Mouse (Mus musculus) central nervous system, embryonic 18 days (tissue): Measurements from ENCODE around the gene Ddt. TPM values are rescaled to one million over a fixed set of nuclear protein-coding genes. Genes with fewer than 3 reads are reported as not detected.

Source experiments
- polyA plus RNA-seq: library from polyadenylated mRNA; depleted of rRNA; stranded (reverse); fragments of >200 nt; gene quantifications from 2 replicates; pipeline ENCODE4 v1.2.3, GENCODE M21; 2012; rRNA removed

Gene Ddt
- 51.3 and 55.5 TPM in 2 replicates for polyA plus RNA-seq

DNA sequence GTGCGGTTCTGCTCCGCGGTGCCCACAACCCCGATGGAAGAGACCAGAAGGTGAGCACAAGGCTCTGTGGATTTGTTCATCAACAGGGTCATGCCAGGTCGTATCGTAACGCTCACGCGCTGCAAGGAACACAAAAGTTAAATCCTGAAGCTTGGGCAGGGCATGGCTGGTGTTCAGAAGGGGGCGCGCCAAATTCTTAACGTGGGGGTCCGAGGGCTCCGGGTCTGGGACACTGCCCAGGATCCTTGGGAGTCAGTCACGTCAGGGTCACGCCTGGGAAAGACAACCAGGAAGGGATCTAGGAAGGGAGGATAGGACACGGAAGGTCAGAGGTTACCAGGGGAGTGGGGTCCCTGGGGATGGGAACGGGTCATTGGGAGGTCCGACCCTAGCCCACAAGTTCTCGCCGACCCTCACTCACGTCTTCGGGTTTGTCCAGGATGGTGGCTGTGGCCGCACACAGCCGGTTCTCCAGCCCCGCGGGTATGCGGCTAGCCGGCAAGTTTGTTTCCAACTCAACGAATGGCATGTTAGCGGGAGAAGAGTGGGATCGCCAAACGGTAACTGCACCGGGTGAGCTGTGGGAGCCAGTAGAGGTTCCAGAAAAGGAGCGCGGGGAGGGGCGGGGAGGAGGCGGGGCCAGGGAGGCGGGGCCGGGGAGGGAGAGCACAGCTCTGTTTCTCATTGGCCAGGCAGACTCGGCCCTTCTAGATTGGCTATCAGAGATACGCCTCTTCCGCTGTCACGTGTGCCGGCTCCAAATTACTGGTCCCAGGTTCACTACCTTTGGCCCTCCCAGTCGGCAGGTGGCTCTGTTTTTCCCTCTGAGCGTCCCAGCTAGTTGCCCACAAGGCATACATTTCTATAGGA is at the start of gene Ddt:
Gene Ddt, minus strand, starts transcription at position 620 of the 870 bp plus-strand sequence.

DNA sequence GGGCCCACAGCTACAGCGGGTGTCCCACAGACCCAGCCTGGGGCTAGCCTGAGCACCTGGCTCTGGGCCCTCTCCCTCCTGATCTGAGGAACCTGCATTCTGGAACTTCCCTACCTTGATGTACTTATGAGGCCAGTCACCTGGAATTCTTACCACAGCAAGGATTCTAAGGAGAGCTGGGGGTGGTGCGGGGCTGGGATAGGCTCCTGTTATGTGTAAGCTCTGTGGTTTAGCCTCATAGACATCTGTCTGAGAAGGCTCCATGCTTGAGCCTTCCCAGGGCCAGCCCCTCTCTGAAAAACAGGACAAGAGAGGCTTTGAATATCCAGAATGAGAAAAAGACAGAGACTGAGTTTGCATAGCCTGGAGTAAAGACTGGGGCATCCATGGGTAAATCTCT is 49.2 kb upstream of the Ddt start, which contains the start of gene Gstt4:
Gene Gstt4, minus strand, starts transcription at position 101 of the 400 bp plus-strand sequence.

DNA sequence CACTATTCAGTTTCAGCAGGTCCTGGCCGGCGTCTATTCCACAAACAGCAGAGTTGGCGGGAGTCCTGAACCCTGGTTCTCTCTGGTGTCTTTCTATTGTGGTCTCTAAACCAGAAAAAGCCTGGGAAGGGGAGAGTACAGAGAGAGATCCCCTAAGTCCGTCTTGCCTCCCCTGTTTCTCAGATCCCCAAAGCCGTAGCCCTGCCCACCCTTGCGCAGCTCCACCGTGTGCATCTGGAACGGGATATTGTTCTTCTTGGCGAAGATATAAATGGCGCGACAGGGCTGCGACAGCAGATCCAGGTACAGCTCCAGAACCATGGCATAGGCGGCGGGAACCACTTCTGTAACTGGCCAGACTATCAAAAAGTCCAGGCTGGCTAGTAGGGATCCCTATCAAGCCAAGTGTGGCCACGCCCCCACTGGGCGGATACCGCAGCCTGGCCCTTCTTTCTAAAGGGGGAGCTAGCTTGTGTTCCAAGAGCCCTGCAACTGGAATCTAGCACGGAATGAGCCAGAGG is 25.0 kb upstream of the Ddt start, which contains the start of gene Gstt1:
Gene Gstt1, minus strand, starts transcription at position 409 of the 521 bp plus-strand sequence.

DNA sequence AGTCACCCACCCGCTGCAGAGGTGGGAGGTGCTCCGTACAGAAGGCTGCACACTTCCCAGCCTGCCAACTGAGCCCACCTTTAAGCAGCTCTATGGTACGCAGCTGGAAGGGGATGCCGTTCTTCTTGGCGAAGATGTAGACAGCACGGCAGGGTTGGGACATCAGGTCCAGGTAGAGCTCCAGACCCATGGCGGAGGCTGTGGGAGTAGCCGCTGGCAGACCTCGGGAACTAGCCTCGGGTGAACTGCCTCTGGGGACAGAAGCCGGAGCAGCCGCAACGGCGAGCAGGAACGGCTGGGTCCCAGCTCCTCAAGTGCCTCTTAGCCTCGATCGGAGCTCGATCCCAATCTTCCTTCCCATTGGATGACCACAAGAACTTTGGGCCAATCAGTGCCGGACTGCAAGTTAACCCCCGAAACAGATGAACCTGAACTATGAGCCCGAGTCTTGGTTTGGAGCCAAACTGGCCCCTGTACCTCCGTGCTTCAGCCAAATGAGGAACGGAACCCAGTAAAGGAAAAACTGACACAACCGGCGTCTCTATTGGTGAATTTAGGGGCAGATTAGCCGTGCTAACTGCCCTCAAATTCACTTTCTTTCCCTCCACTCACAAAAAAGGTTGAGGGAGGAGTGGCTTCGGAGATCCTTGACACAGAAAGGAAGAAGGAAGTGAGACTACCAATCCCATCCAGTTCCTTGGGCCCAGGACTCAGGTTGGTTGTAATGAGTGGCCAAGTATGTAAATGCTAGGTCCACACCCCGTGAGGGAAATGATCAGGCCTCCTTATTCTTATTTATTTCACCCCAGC is 7.8 kb upstream of the Ddt start, which contains the start of the genes Gm20441 and Gstt3:
Gene Gm20441, minus strand, starts transcription at position 186 of the 810 bp plus-strand sequence.
Gene Gstt3, minus strand, starts transcription at position 646 of the 810 bp plus-strand sequence.

DNA sequence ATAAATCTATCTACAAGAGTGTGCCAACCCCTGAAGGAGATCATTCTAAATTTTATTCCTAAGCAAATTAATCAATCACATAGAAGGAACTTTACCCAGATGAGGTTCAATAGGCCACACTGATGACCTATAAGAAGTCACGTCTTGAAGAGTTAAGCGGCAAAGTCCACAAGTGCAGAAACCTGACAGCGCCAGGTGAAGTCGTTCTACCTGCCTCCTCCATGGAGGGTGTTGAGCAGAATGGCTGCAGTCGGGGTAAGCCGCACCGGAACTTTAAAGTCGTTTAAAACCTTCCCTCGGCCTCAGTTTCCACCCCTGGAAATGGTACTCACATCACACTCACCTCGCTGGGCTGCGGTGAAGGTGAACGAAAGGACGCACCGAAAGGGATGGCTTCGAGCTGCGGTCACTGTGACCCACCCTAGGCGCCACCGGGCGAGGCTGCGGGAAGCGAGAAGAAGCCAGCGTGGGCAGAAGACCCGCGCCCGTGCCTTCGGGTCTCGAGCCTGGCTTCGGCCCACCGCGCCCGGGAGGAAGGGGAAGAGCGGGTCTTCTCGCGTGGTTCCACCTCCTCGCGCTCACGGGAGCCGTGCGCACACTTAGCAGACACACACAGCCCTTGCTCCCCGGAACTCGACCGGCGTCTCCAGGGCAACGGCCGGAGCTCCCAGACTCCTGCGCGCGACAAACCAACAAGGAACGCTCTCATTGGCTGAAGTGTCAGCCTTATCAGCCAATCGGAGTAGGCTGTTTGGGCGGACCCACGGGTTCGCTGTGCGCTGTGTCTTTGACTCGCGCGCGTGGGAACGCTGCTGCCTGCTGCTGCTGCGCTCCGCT is 9.3 kb downstream of the Ddt start, which contains the start of gene Cabin1:
Gene Cabin1, minus strand, starts transcription at position 660 of the 837 bp plus-strand sequence.

Other genes starting within 250 kb of the Ddt start
- gene Lrrc75b, start 213.1 kb downstream of the Ddt start, polyA plus RNA-seq: 29.3 and 30.3 TPM in 2 replicates
- gene Ggt1, start 211.8 kb downstream of the Ddt start, polyA plus RNA-seq: 2.7 and 3.3 TPM in 2 replicates
- 4.5 and 4.8 TPM in 2 replicates for gene Ggt5, start 184.1 kb downstream of the Ddt start, polyA plus RNA-seq
- 4.4 and 6.0 TPM in 2 replicates for gene Susd2, start 129.4 kb downstream of the Ddt start, polyA plus RNA-seq
- gene Cabin1, start 9.1 kb downstream of the Ddt start, polyA plus RNA-seq: 43.5 and 45.6 TPM in 2 replicates
- not detected in 2 replicates for gene Gm20441, start 7.5 kb upstream of the Ddt start, polyA plus RNA-seq
- 0.79 and 1.1 TPM in 2 replicates for gene Gstt3, start 8.0 kb upstream of the Ddt start, polyA plus RNA-seq
- 21.6 and 28.9 TPM in 2 replicates for gene Gstt1, start 25.2 kb upstream of the Ddt start, polyA plus RNA-seq
- not detected in 2 replicates for gene Gstt4, start 49.1 kb upstream of the Ddt start, polyA plus RNA-seq
- gene Gstt2, start 64.0 kb upstream of the Ddt start, polyA plus RNA-seq: 6.7 and 9.0 TPM in 2 replicates
- gene Mif, start 86.8 kb upstream of the Ddt start, polyA plus RNA-seq: 1,609 and 1,890 TPM in 2 replicates
- gene Derl3, start 120.0 kb upstream of the Ddt start, polyA plus RNA-seq: 1.8 and 4.1 TPM in 2 replicates
- 96.1 and 115 TPM in 2 replicates for gene Smarcb1, start 148.2 kb upstream of the Ddt start, polyA plus RNA-seq
- 78.2 and 90.8 TPM in 2 replicates for gene Chchd10, start 159.7 kb upstream of the Ddt start, polyA plus RNA-seq
- 20.1 and 24.1 TPM in 2 replicates for gene Mmp11, start 163.1 kb upstream of the Ddt start, polyA plus RNA-seq
- gene Gm867, start 167.3 kb upstream of the Ddt start, polyA plus RNA-seq: 0.92 and 1.1 TPM in 2 replicates
- 0.37 TPM in 1 of 2 replicates, not detected in the other for gene Vpreb3, start 169.6 kb upstream of the Ddt start, polyA plus RNA-seq
- 0.05 and 0.07 TPM in 2 replicates for gene Gm5134, start 181.1 kb upstream of the Ddt start, polyA plus RNA-seq